In the genomic region with DNA sequence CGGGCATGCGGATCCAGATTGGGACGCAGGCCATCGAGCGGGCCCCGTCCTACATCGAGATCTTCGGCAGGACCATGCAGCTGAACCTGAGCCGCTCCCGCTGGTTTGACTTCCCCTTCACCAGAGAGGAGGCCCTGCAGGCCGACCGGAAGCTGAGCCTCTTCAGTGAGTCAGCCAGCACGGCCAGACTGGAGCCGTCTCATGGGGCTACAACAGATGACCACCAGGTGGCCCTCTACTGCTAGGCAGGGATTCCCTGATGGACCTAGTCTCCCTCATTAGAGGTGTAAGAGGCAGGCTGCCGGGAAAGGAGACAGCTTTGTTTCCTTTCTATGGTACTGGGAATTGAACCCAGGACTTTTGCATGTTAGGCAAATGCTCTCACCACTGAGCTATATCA, we compare ENCODE assay signal across 8 mouse cellular contexts.
A peak's percentile ranks its signal among the peaks of the same experiment; 100 is the strongest.
DNase-seq lines count a peak whose midpoint lies in the region; ATAC-seq lines count a peak whose summit lies in the region.

No protein-coding gene starts in this region.

- H3K27me3 ChIP-seq in heart, embryonic 10.5 days (ENCODE audit: insufficient read depth, poor library complexity, severe bottlenecking), result no peaks in the 10 kb centered on the region
- H3K27me3 ChIP-seq in liver, embryonic 15.5 days, result no peaks in the 10 kb centered on the region

- H3K4me2 ChIP-seq in liver, embryonic 15.5 days, result no peak overlapping the region

- peaks cover 13% of the 10 kb centered on the region for H3K4me1 ChIP-seq in heart, embryonic 10.5 days
- H3K4me1 ChIP-seq in liver, embryonic 15.5 days (replicated peaks), result no peaks in the 10 kb centered on the region

- H3K9me3 ChIP-seq in heart, embryonic 10.5 days, result no peaks in the 10 kb centered on the region
- H3K9me3 ChIP-seq in liver, embryonic 15.5 days (replicated peaks), result no peaks in the 10 kb centered on the region

- H3K9ac ChIP-seq in liver, embryonic 15.5 days, result no peak overlapping the region

- peak; percentile 45; the same call in 1 of the 2 replicates for ATAC-seq in liver, embryonic 15.5 days (ENCODE audit: insufficient read depth)

- peaks cover 100% of the 10 kb centered on the region for H3K36me3 ChIP-seq in heart, embryonic 10.5 days
- H3K36me3 ChIP-seq in liver, embryonic 15.5 days (replicated peaks), result peaks cover 100% of the 10 kb centered on the region

- H3K27ac ChIP-seq in heart, embryonic 10.5 days, result no peak overlapping the region
- no peak overlapping the region for H3K27ac ChIP-seq in liver, embryonic 15.5 days (replicated peaks)

- DNase-seq in B cell, adult 2 months, result peak; percentile 48 to 58
- DNase-seq in adrenal gland, adult (ENCODE audit: inconsistent age in 2 of 2, low spot score in 1 of 2), result peak; percentile 86 to 93
- DNase-seq in embryo, embryonic 10.5 days (ENCODE audit: low spot score), result peak; percentile 81
- peak; percentile 89 for DNase-seq in heart, embryonic 10.5 days (ENCODE audit: low spot score)
- DNase-seq in kidney, postnatal 36 days, result peak; percentile 66 to 83
- DNase-seq in retina, adult 2 months (ENCODE audit: low read depth, low spot score), result peak; percentile 18
- DNase-seq in thymus, postnatal 14 days, result peak; percentile 47

- no peak overlapping the region for H3K4me3 ChIP-seq in heart, embryonic 10.5 days
- H3K4me3 ChIP-seq in liver, embryonic 15.5 days (replicated peaks), result no peak overlapping the region

- 48% methylated on average over 15 of the region's 15 CpGs for WGBS in heart, embryonic 10.5 days
- WGBS in liver, embryonic 15.5 days (ENCODE audit: insufficient replicate concordance), result 40% methylated on average over 15 of the region's 15 CpGs

Comparison
In these comparisons a context has a peak if more than half of its experiments do, and no peak if none do; other contexts are left out.
1. DNase-seq: peak in every context shown above with its lines; median percentile 90 in adrenal gland, adult; 89 in heart, embryonic 10.5 days; 81 in embryo, embryonic 10.5 days; 74 in kidney, postnatal 36 days; 53 in B cell, adult 2 months; 47 in thymus, postnatal 14 days; 18 in retina, adult 2 months.